Mouse (Mus musculus): ENCODE results near the gene Slc6a11. TPM values are rescaled to one million over a fixed set of nuclear protein-coding genes. Genes with fewer than 3 reads are reported as not detected.

Gene Slc6a11
- 0.08 TPM in 1 of 2 replicates, not detected in the other for polyA plus RNA-seq (2016; fragmentation: Nextera tagmentation; extraction: Ambion mirVana)

GRCm38 (mm10) chr6:114131122-114131872 lies at the start of gene Slc6a11:
Gene Slc6a11, plus strand, starts transcription at chr6:114131241.
- H3K36me3 ChIP-seq: no peaks in the 10 kb centered on the region
- peaks cover 67% of the 10 kb centered on the region for H3K27me3 ChIP-seq (ENCODE audit: low read depth, poor library complexity, severe bottlenecking)
- DNase-seq (ENCODE audit: low spot score): peak; percentile 44
- H3K4me3 ChIP-seq: peak within 1 kb of the TSS; percentile 56
- H3K4me1 ChIP-seq: peaks cover 9% of the 10 kb centered on the region
- no peak within 1 kb of the TSS for H3K27ac ChIP-seq
- H3K9me3 ChIP-seq (replicated peaks): no peaks in the 10 kb centered on the region
- 5% methylated on average over 76 of the region's 76 CpGs for WGBS

GRCm38 (mm10) chr6:114087106-114087505 lies 43.9 kb upstream of the Slc6a11 start:
- no peaks in the 10 kb centered on the region for H3K36me3 ChIP-seq
- H3K9me3 ChIP-seq (replicated peaks): no peaks in the 10 kb centered on the region
- H3K27ac ChIP-seq: no peak overlapping the region
- H3K4me1 ChIP-seq: no peaks in the 10 kb centered on the region
- H3K4me3 ChIP-seq: no peak overlapping the region
- 36% methylated on average over 7 of the region's 7 CpGs for WGBS
- DNase-seq (ENCODE audit: low spot score): peak; percentile 84
- H3K27me3 ChIP-seq (ENCODE audit: low read depth, poor library complexity, severe bottlenecking): no peaks in the 10 kb centered on the region

DNA sequence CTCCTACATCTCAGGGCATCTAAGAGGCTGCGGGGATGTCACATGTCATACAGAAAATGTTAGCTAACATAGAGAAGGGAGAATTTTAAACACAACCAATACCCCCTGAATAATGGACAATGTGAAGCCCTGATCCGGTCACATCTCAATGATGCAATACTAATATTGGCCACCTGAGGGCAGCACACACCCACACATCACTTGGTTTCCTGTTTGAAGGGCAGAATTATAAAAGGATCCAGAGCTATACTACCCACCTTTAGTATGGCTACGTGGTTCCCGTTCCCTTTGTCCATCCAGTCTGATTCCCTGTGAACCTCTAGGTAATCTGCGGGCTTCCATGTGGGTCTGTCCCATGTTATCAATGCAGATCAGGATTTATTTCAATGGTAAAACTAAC lies 41.4 kb upstream of the Slc6a11 start:
- H3K27ac ChIP-seq: no peak overlapping the region
- H3K27me3 ChIP-seq (ENCODE audit: low read depth, poor library complexity, severe bottlenecking): no peaks in the 10 kb centered on the region
- peak; percentile 80 for DNase-seq (ENCODE audit: low spot score)
- no peak overlapping the region for H3K4me3 ChIP-seq
- H3K36me3 ChIP-seq: no peaks in the 10 kb centered on the region
- 29% methylated on average over 5 of the region's 5 CpGs for WGBS
- no peaks in the 10 kb centered on the region for H3K4me1 ChIP-seq
- no peaks in the 10 kb centered on the region for H3K9me3 ChIP-seq (replicated peaks)

- no peak for DNase-seq (ENCODE audit: low spot score)
- H3K9me3 ChIP-seq (replicated peaks): no peaks in the 10 kb centered on the region
- H3K27me3 ChIP-seq (ENCODE audit: low read depth, poor library complexity, severe bottlenecking): no peaks in the 10 kb centered on the region
These were observed 38.8 kb upstream of the Slc6a11 start for GRCm38 (mm10) chr6:114092216-114092615.

GRCm38 (mm10) chr6:114094251-114094650 lies 36.8 kb upstream of the Slc6a11 start:
- Histone ChIP-seq H3K27ac (no peak overlapping the region), H3K4me3 (no peak overlapping the region), H3K36me3 (no peaks in the 10 kb centered on the region), H3K27me3 (ENCODE audit: low read depth, poor library complexity, severe bottlenecking) (no peaks in the 10 kb centered on the region), H3K4me1 (no peaks in the 10 kb centered on the region), H3K9me3 (replicated peaks) (no peaks in the 10 kb centered on the region)
- no peak for DNase-seq (ENCODE audit: low spot score)
- WGBS: 77% methylated on average over 16 of the region's 16 CpGs

More at GRCm38 (mm10) chr6:114092216-114092615, 38.8 kb upstream of the Slc6a11 start:
- no peaks in the 10 kb centered on the region for H3K4me1 ChIP-seq
- no peaks in the 10 kb centered on the region for H3K36me3 ChIP-seq
- WGBS: 55% methylated on average over 9 of the region's 9 CpGs
- H3K27ac ChIP-seq: no peak overlapping the region
- H3K4me3 ChIP-seq: no peak overlapping the region

GRCm38 (mm10) chr6:114096574-114096973 lies 34.5 kb upstream of the Slc6a11 start:
- Histone ChIP-seq H3K4me1 (peaks cover 5% of the 10 kb centered on the region), H3K36me3 (no peaks in the 10 kb centered on the region), H3K9me3 (replicated peaks) (no peaks in the 10 kb centered on the region), H3K27me3 (ENCODE audit: low read depth, poor library complexity, severe bottlenecking) (no peaks in the 10 kb centered on the region; the same call in 1 of the 2 replicates), H3K27ac (no peak overlapping the region), H3K4me3 (no peak overlapping the region)
- WGBS: 88% methylated on average over 6 of the region's 6 CpGs
- no peak for DNase-seq (ENCODE audit: low spot score)

- H3K36me3 ChIP-seq: no peaks in the 10 kb centered on the region
- H3K27ac ChIP-seq: 0 out of 2 replicates have a peak overlapping the region, but pooled peaks have one; percentile 2
- H3K4me3 ChIP-seq: no peak overlapping the region
- 71% methylated on average over 8 of the region's 8 CpGs for WGBS
- H3K9me3 ChIP-seq (replicated peaks): no peaks in the 10 kb centered on the region
- no peak for DNase-seq (ENCODE audit: low spot score)
- no peaks in the 10 kb centered on the region; the same call in 1 of the 2 replicates for H3K27me3 ChIP-seq (ENCODE audit: low read depth, poor library complexity, severe bottlenecking)
- H3K4me1 ChIP-seq: peaks cover 15% of the 10 kb centered on the region
These were observed 29.1 kb upstream of the Slc6a11 start for GRCm38 (mm10) chr6:114101923-114102322.

- 87% methylated on average over 5 of the region's 5 CpGs for WGBS
- Histone ChIP-seq H3K4me3 (no peak overlapping the region), H3K27ac (no peak overlapping the region), H3K9me3 (replicated peaks) (no peaks in the 10 kb centered on the region), H3K27me3 (ENCODE audit: low read depth, poor library complexity, severe bottlenecking) (no peaks in the 10 kb centered on the region), H3K4me1 (no peaks in the 10 kb centered on the region), H3K36me3 (no peaks in the 10 kb centered on the region)
- no peak for DNase-seq (ENCODE audit: low spot score)
These were observed 11.5 kb upstream of the Slc6a11 start for GRCm38 (mm10) chr6:114119507-114119906.

DNA sequence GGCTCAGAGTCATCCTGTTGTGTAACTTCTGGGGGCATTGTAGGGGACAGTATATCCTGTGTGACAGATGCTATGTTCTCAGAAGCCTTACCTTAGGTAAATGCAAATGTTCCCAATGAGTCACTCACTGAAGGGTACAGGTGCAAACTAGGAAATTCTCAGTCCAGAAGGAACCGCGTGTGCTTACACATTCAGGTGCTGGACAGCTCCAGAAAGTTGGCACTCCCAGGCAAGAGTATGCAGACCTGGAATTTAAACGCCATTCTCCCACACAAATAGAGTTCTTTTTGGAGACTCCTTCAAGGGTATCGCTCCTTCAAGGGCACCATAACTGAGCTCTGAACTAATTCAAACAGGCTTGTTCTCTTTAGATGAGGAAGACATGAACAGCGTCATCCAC lies 5.5 kb upstream of the Slc6a11 start:
- Histone ChIP-seq H3K4me3 (no peak overlapping the region), H3K36me3 (no peaks in the 10 kb centered on the region), H3K9me3 (replicated peaks) (no peaks in the 10 kb centered on the region), H3K4me1 (no peaks in the 10 kb centered on the region), H3K27ac (no peak overlapping the region), H3K27me3 (ENCODE audit: low read depth, poor library complexity, severe bottlenecking) (peaks cover 27% of the 10 kb centered on the region)
- DNase-seq (ENCODE audit: low spot score): no peak
- 75% methylated on average over 5 of the region's 5 CpGs for WGBS

DNA sequence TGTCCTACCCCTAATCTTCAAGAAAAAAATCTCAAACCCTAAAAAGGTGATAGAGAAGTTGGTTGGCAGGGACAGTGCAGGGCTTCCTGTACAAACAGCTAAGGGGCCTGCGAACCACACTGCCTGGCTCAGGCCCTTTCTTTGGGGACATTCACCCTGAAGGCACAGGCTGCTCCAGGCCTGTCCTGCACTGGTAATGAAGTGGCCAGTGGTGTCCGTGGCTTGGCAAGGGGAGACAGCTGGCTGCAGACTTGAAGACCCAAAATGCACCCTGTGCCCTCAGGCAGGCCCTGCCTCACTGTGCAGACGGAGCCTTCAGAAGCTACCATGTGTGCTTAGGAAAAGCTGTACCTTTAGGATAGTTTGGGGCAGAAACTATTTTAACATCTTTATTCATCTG lies 1.4 kb downstream of the Slc6a11 start:
- no peak overlapping the region for H3K27ac ChIP-seq
- no peaks in the 10 kb centered on the region for H3K9me3 ChIP-seq (replicated peaks)
- DNase-seq (ENCODE audit: low spot score): no peak
- WGBS: 79% methylated on average over 3 of the region's 3 CpGs
- peaks cover 9% of the 10 kb centered on the region for H3K4me1 ChIP-seq
- no peak overlapping the region for H3K4me3 ChIP-seq
- no peaks in the 10 kb centered on the region for H3K36me3 ChIP-seq
- H3K27me3 ChIP-seq (ENCODE audit: low read depth, poor library complexity, severe bottlenecking): peaks cover 67% of the 10 kb centered on the region

GRCm38 (mm10) chr6:114132916-114133315 lies 1.9 kb downstream of the Slc6a11 start:
- DNase-seq (ENCODE audit: low spot score): no peak
- H3K27me3 ChIP-seq (ENCODE audit: low read depth, poor library complexity, severe bottlenecking): peaks cover 66% of the 10 kb centered on the region
- no peaks in the 10 kb centered on the region for H3K9me3 ChIP-seq (replicated peaks)
- no peak overlapping the region for H3K27ac ChIP-seq
- H3K36me3 ChIP-seq: no peaks in the 10 kb centered on the region
- H3K4me3 ChIP-seq: no peak overlapping the region
- H3K4me1 ChIP-seq: peaks cover 9% of the 10 kb centered on the region
- WGBS: 83% methylated on average over 8 of the region's 8 CpGs

- Histone ChIP-seq H3K4me3 (no peak overlapping the region), H3K27me3 (ENCODE audit: low read depth, poor library complexity, severe bottlenecking) (peaks cover 6% of the 10 kb centered on the region; the same call in 1 of the 2 replicates), H3K36me3 (no peaks in the 10 kb centered on the region), H3K9me3 (replicated peaks) (no peaks in the 10 kb centered on the region), H3K27ac (no peak overlapping the region), H3K4me1 (no peaks in the 10 kb centered on the region)
- WGBS: 90% methylated on average over 8 of the region's 8 CpGs
- no peak for DNase-seq (ENCODE audit: low spot score)
These were observed 7.9 kb downstream of the Slc6a11 start for GRCm38 (mm10) chr6:114138970-114139369.

GRCm38 (mm10) chr6:114141481-114141880 lies 10.4 kb downstream of the Slc6a11 start:
- WGBS: 79% methylated on average over 3 of the region's 3 CpGs
- H3K36me3 ChIP-seq: no peaks in the 10 kb centered on the region
- H3K4me3 ChIP-seq: no peak overlapping the region
- H3K9me3 ChIP-seq (replicated peaks): no peaks in the 10 kb centered on the region
- H3K27ac ChIP-seq: no peak overlapping the region
- no peaks in the 10 kb centered on the region for H3K4me1 ChIP-seq
- DNase-seq (ENCODE audit: low spot score): no peak
- no peaks in the 10 kb centered on the region for H3K27me3 ChIP-seq (ENCODE audit: low read depth, poor library complexity, severe bottlenecking)
